Mouse (Mus musculus) myocyte (in vitro differentiated cells): ENCODE measurements at regions not wholly inside any gene's neighbourhood (a gene's known extent, or its start where the extent isn't known, plus 50 kb on each side); places are given as distances from the start of the nearest gene placed in this dataset.

Experiments used
- CEBPB ChIP-seq: IDR thresholded peaks from 2 replicates; pipeline ENCODE4 v1.6.1; 2011; ENCODE audit warnings: mild to moderate bottlenecking, moderate library complexity; ENCODE audit not compliant: poor library complexity, insufficient read depth, severe bottlenecking
- E2F4 ChIP-seq: IDR thresholded peaks from one replicate; pipeline ENCODE4 v1.6.1; 2011; ENCODE audit warnings: mild to moderate bottlenecking, control low read depth, moderate library complexity; ENCODE audit not compliant: insufficient read depth
- MAX ChIP-seq: IDR thresholded peaks from one replicate; pipeline ENCODE4 v1.6.1; 2011; ENCODE audit warnings: low read depth, mild to moderate bottlenecking, control low read depth
- MYOD1 ChIP-seq, 3 experiments: IDR thresholded peaks; one replicate each; pipeline ENCODE4 v1.6.1; 2011; ENCODE audit warnings: control low read depth in 2 of 3, low read depth in 2 of 3, mild to moderate bottlenecking in 2 of 3, moderate library complexity in 1 of 3; ENCODE audit not compliant: insufficient read length in 2 of 3, control insufficient read depth in 1 of 3
- MYOG ChIP-seq, 3 experiments: IDR thresholded peaks; one replicate each; pipeline ENCODE4 v1.6.1; 2011; ENCODE audit warnings: control low read depth in 2 of 3, low read depth in 2 of 3, mild to moderate bottlenecking in 2 of 3; ENCODE audit not compliant: insufficient read length in 2 of 3, control insufficient read depth in 1 of 3, insufficient read depth in 1 of 3
- POLR2A ChIP-seq: IDR thresholded peaks from one replicate; pipeline ENCODE4 v1.6.1; 2011; ENCODE audit warnings: low read depth, mild to moderate bottlenecking, control low read depth, moderate library complexity; ENCODE audit not compliant: insufficient read length
- POLR2AphosphoS2 ChIP-seq: IDR thresholded peaks from one replicate; pipeline ENCODE4 v1.6.1; 2011; ENCODE audit warnings: low read depth, control low read depth; ENCODE audit not compliant: insufficient read length
- REST ChIP-seq: IDR thresholded peaks from one replicate; pipeline ENCODE4 v1.6.1; 2011; ENCODE audit warnings: mild to moderate bottlenecking, control low read depth, moderate library complexity; ENCODE audit not compliant: insufficient read depth, insufficient read length
- TCF12 ChIP-seq: IDR thresholded peaks from one replicate; pipeline ENCODE4 v1.6.1; 2011; ENCODE audit warnings: mild to moderate bottlenecking, control low read depth; ENCODE audit not compliant: poor library complexity, insufficient read depth, severe bottlenecking
- TCF3 ChIP-seq: IDR thresholded peaks from one replicate; pipeline ENCODE4 v1.6.1; 2011; ENCODE audit warnings: low read depth, control low read depth; ENCODE audit not compliant: insufficient read length
- USF1 ChIP-seq: IDR thresholded peaks from one replicate; pipeline ENCODE4 v1.6.1; 2011; ENCODE audit warnings: low read depth, mild to moderate bottlenecking, control low read depth, moderate library complexity

GRCm38 (mm10) chr3:133744552-133745118 lies 199.7 kb upstream of the Tet2 start:
- TF ChIP-seq POLR2A (no peak), MYOG (IDR thresholded peaks at IDR 0.05; ENCODE audit: control insufficient read depth in 1 of 3, insufficient read depth in 1 of 3, insufficient read length in 2 of 3, low read depth in 2 of 3) (no peak), USF1 (no peak), E2F4 (no peak), TCF12 (no peak), POLR2AphosphoS2 (no peak), MAX (no peak), TCF3 (no peak), MYOD1 (IDR thresholded peaks at IDR 0.05; ENCODE audit: control insufficient read depth in 1 of 3, insufficient read length in 2 of 3, low read depth in 2 of 3) (no peak), CEBPB (no peak), REST (no peak)
